Mouse (Mus musculus) thymus, adult 2 months (tissue): ENCODE results near the gene Prkag1.

Experiments used
- CTCF ChIP-seq: fragments of 200-500 bp; IDR thresholded peaks from 2 replicates; pipeline ENCODE4 v1.5.1; 2012; ENCODE audit warnings: mild to moderate bottlenecking, control low read depth, low read length, moderate library complexity, borderline replicate concordance; ENCODE audit not compliant: control insufficient read depth, poor library complexity, insufficient read depth; ENCODE audit errors: extremely low read depth
- POLR2A ChIP-seq: fragments of 200-500 bp; IDR thresholded peaks from 2 replicates; pipeline ENCODE4 v1.6.1; 2012; ENCODE audit warnings: mild to moderate bottlenecking, low read length, control low read depth, moderate library complexity; ENCODE audit not compliant: control insufficient read depth, poor library complexity, insufficient read depth; ENCODE audit errors: extremely low read depth

- no peak for TF ChIP-seq CTCF
- TF ChIP-seq POLR2A: no peak
Observed at GRCm38 (mm10) chr15:98778191-98778770, 53.0 kb downstream of the Prkag1 start.
